Mouse (Mus musculus): ENCODE data around the gene Dlg5. TPM values are rescaled to one million over a fixed set of nuclear protein-coding genes. Genes with fewer than 3 reads are reported as not detected.

Gene Dlg5
- polyA plus RNA-seq, 1 experiment from 2014 or later, result 19.3 TPM

DNA sequence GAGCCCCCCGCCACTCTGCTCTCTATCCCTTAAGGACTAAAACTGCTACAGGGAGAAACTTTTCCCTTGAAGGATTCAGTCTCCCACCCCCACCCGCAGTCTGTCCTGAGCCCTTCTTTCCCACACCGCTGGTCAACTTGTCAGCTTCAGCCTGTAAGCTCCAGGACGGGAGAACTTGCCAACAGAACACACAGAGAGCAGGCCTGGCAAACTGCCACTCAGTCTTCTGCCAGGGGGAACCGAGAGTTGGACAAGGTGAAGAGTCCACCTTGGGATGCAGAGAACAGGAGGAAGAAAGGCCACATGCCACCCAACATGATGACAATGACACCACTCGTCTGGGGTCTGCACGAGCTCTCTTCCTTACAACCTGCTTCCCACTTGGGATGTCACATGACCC lies 56.1 kb downstream of the Dlg5 start:
- WGBS, result 86% methylated on average over 7 of the region's 7 CpGs
- no peak overlapping the region for H3K4me2 ChIP-seq
- H3K36me3 ChIP-seq (ENCODE audit: control insufficient read depth, insufficient read depth, low read length), result no peaks in the 10 kb centered on the region
- H3K9me3 ChIP-seq (ENCODE audit: control insufficient read depth, low read length), result no peaks in the 10 kb centered on the region
- no peaks in the 10 kb centered on the region for H3K27me3 ChIP-seq (ENCODE audit: control insufficient read depth, insufficient read depth, low read length)
- no peak for ATAC-seq (ENCODE audit: low FRiP score)
- H3K4me1 ChIP-seq (ENCODE audit: control insufficient read depth, insufficient read depth, low read length), result peaks cover 6% of the 10 kb centered on the region
- no peak for DNase-seq (ENCODE audit: low spot score, missing footprints)
- no peak overlapping the region for H3K9ac ChIP-seq (ENCODE audit: low read length)
- no peak overlapping the region for H3K4me3 ChIP-seq (ENCODE audit: low read depth, low read length)
- H3K27ac ChIP-seq (ENCODE audit: low read depth, low read length), result no peak overlapping the region

DNA sequence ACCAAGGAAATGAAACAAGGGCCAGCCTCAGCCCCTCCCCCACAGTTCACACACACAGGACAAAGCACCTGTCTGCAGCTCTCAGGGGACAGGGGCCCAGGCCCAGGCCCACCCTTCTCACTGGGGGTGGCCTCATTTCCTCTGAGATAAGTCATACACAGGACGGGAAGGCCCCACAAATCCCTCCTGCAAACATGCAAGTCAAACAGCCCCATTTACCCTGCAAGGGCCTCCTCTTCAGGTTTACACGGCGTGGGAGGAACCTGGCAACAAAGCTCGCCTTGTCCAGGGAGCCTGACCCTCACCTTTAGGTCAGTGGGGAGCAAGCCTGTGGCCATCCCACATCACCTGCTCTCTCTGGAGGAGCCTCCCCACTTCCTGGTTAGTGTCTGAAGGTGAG lies 60.2 kb downstream of the Dlg5 start:
- Histone ChIP-seq H3K27me3 (ENCODE audit: control insufficient read depth, insufficient read depth, low read length) (no peaks in the 10 kb centered on the region), H3K36me3 (ENCODE audit: control insufficient read depth, insufficient read depth, low read length) (no peaks in the 10 kb centered on the region), H3K4me3 (ENCODE audit: low read depth, low read length) (no peak overlapping the region), H3K4me1 (ENCODE audit: control insufficient read depth, insufficient read depth, low read length) (peaks cover 6% of the 10 kb centered on the region), H3K27ac (ENCODE audit: low read depth, low read length) (no peak overlapping the region), H3K9ac (ENCODE audit: low read length) (no peak overlapping the region), H3K9me3 (ENCODE audit: control insufficient read depth, low read length) (no peaks in the 10 kb centered on the region), H3K4me2 (no peak overlapping the region)
- ATAC-seq (ENCODE audit: low FRiP score) (peak; percentile 14; the same call in 1 of the 2 replicates), DNase-seq (ENCODE audit: low spot score, missing footprints) (no peak)
- 49% methylated on average over 4 of the region's 4 CpGs for WGBS

DNA sequence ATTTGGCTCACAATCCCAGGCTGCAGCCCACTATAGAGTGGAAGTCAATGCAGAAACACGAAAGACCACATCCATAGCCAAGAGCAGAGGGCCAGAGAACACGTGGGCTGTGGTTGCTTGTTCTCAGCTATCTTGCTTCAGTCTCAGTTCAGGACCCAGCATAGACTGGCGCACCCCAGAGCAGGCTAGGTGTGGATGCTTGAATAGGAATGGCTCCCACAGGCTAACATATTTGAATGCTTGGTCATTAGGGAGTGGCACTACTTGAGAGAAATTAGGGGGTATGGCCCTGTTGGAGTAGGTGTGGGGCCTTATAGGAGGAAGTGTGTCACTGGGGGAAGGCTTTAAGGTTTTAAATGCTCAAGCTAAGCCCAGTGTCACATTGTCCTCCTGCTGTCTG lies 62.8 kb downstream of the Dlg5 start:
- 84% methylated on average over 3 of the region's 3 CpGs for WGBS
- H3K4me3 ChIP-seq (ENCODE audit: low read depth, low read length), result no peak overlapping the region
- ATAC-seq (ENCODE audit: low FRiP score) (no peak), DNase-seq (ENCODE audit: low spot score, missing footprints) (no peak)
- no peak overlapping the region for H3K4me2 ChIP-seq
- peaks cover 6% of the 10 kb centered on the region for H3K4me1 ChIP-seq (ENCODE audit: control insufficient read depth, insufficient read depth, low read length)
- H3K9me3 ChIP-seq (ENCODE audit: control insufficient read depth, low read length), result no peaks in the 10 kb centered on the region
- H3K9ac ChIP-seq (ENCODE audit: low read length), result no peak overlapping the region
- no peaks in the 10 kb centered on the region for H3K36me3 ChIP-seq (ENCODE audit: control insufficient read depth, insufficient read depth, low read length)
- H3K27me3 ChIP-seq (ENCODE audit: control insufficient read depth, insufficient read depth, low read length), result no peaks in the 10 kb centered on the region
- H3K27ac ChIP-seq (ENCODE audit: low read depth, low read length), result no peak overlapping the region

- no peak overlapping the region for H3K27ac ChIP-seq (ENCODE audit: low read depth, low read length)
- WGBS, result 35% methylated on average over 10 of the region's 10 CpGs
- no peaks in the 10 kb centered on the region for H3K36me3 ChIP-seq (ENCODE audit: control insufficient read depth, insufficient read depth, low read length)
- DNase-seq (ENCODE audit: low spot score, missing footprints) (peak; percentile 98), ATAC-seq (ENCODE audit: low FRiP score) (peak; percentile 50; the same call in 1 of the 2 replicates)
- H3K27me3 ChIP-seq (ENCODE audit: control insufficient read depth, insufficient read depth, low read length), result no peaks in the 10 kb centered on the region
- no peak overlapping the region for H3K9ac ChIP-seq (ENCODE audit: low read length)
- H3K4me1 ChIP-seq (ENCODE audit: control insufficient read depth, insufficient read depth, low read length), result peaks cover 6% of the 10 kb centered on the region
- no peak overlapping the region for H3K4me2 ChIP-seq
- H3K9me3 ChIP-seq (ENCODE audit: control insufficient read depth, low read length), result no peaks in the 10 kb centered on the region
- no peak overlapping the region for H3K4me3 ChIP-seq (ENCODE audit: low read depth, low read length)
These were observed 63.8 kb downstream of the Dlg5 start for GRCm38 (mm10) chr14:24181811-24182506.

- Histone ChIP-seq H3K4me2 (no peak overlapping the region), H3K9ac (ENCODE audit: low read length) (no peak overlapping the region), H3K27ac (ENCODE audit: low read depth, low read length) (no peak overlapping the region), H3K4me1 (ENCODE audit: control insufficient read depth, insufficient read depth, low read length) (no peaks in the 10 kb centered on the region), H3K27me3 (ENCODE audit: control insufficient read depth, insufficient read depth, low read length) (no peaks in the 10 kb centered on the region), H3K9me3 (ENCODE audit: control insufficient read depth, low read length) (no peaks in the 10 kb centered on the region), H3K4me3 (ENCODE audit: low read depth, low read length) (no peak overlapping the region), H3K36me3 (ENCODE audit: control insufficient read depth, insufficient read depth, low read length) (peaks cover 3% of the 10 kb centered on the region; the same call in 1 of the 2 replicates)
- no peak for ATAC-seq (ENCODE audit: low FRiP score)
- 85% methylated on average over 6 of the region's 6 CpGs for WGBS
- no peak for DNase-seq (ENCODE audit: low spot score, missing footprints)
These were observed 66.2 kb downstream of the Dlg5 start for GRCm38 (mm10) chr14:24179466-24179991.

- WGBS, result 56% methylated on average over 10 of the region's 10 CpGs
- no peak for DNase-seq (ENCODE audit: low spot score, missing footprints)
- no peak overlapping the region for H3K27ac ChIP-seq (ENCODE audit: low read depth, low read length)
- H3K4me1 ChIP-seq (ENCODE audit: control insufficient read depth, insufficient read depth, low read length), result no peaks in the 10 kb centered on the region
- H3K4me3 ChIP-seq (ENCODE audit: low read depth, low read length), result no peak overlapping the region
- H3K4me2 ChIP-seq, result no peak overlapping the region
- H3K9ac ChIP-seq (ENCODE audit: low read length), result no peak overlapping the region
- H3K27me3 ChIP-seq (ENCODE audit: control insufficient read depth, insufficient read depth, low read length), result no peaks in the 10 kb centered on the region
- no peaks in the 10 kb centered on the region for H3K9me3 ChIP-seq (ENCODE audit: control insufficient read depth, low read length)
- peaks cover 3% of the 10 kb centered on the region; the same call in 1 of the 2 replicates for H3K36me3 ChIP-seq (ENCODE audit: control insufficient read depth, insufficient read depth, low read length)
- no peak for ATAC-seq (ENCODE audit: low FRiP score)
These were observed 69.1 kb downstream of the Dlg5 start for GRCm38 (mm10) chr14:24176609-24177008.

- H3K27ac ChIP-seq (ENCODE audit: low read depth, low read length), result no peak overlapping the region
- DNase-seq (ENCODE audit: low spot score, missing footprints), result no peak
- WGBS, result 58% methylated on average over 6 of the region's 6 CpGs
These were observed 72.4 kb downstream of the Dlg5 start for GRCm38 (mm10) chr14:24173326-24173725.

DNA sequence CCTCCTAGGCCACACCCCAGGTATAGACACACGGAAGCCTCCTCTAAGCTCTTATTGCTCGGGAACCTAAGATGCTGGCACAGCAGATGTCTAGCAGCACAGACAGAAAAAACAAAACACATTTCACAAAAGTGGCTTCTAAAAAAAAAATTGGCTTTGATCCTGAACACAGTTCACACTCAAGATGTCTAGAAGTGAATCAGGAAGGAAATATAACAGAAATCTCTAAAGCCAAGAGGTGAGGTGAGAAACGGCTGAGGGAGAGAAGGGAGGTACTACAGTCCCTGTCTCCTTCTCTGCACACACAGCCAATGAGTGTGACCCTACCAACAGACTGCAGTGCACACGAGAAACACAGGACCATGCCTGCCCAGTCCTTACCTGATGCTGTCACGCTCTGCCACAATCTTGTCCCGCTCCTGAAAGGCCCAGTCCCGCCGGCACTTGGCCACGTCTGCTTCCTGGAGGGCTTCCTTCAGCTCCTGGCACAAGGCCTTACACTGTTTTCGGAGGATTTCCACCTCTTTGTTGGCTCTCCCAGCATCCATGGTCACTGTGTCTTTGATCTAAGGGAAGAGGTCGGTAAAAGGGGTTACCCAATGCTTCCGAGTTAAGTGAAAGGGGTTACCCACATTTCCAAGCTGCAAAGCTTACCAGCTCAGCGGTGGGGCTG lies 73.9 kb downstream of the Dlg5 start:
- ATAC-seq (ENCODE audit: low FRiP score), result no peak
- Histone ChIP-seq H3K9ac (ENCODE audit: low read length) (no peak overlapping the region), H3K27me3 (ENCODE audit: control insufficient read depth, insufficient read depth, low read length) (no peaks in the 10 kb centered on the region), H3K9me3 (ENCODE audit: control insufficient read depth, low read length) (no peaks in the 10 kb centered on the region), H3K27ac (ENCODE audit: low read depth, low read length) (no peak overlapping the region), H3K4me1 (ENCODE audit: control insufficient read depth, insufficient read depth, low read length) (no peaks in the 10 kb centered on the region), H3K4me2 (no peak overlapping the region), H3K4me3 (ENCODE audit: low read depth, low read length) (no peak overlapping the region), H3K36me3 (ENCODE audit: control insufficient read depth, insufficient read depth, low read length) (peaks cover 13% of the 10 kb centered on the region)
- no peak for DNase-seq (ENCODE audit: low spot score, missing footprints)
- 88% methylated on average over 13 of the region's 13 CpGs for WGBS

More at GRCm38 (mm10) chr14:24173326-24173725, 72.4 kb downstream of the Dlg5 start:
- H3K27me3 ChIP-seq (ENCODE audit: control insufficient read depth, insufficient read depth, low read length), result no peaks in the 10 kb centered on the region
- no peak overlapping the region for H3K4me2 ChIP-seq
- H3K9me3 ChIP-seq (ENCODE audit: control insufficient read depth, low read length), result no peaks in the 10 kb centered on the region
- no peak overlapping the region for H3K4me3 ChIP-seq (ENCODE audit: low read depth, low read length)
- no peaks in the 10 kb centered on the region for H3K4me1 ChIP-seq (ENCODE audit: control insufficient read depth, insufficient read depth, low read length)
- H3K9ac ChIP-seq (ENCODE audit: low read length), result no peak overlapping the region
- H3K36me3 ChIP-seq (ENCODE audit: control insufficient read depth, insufficient read depth, low read length), result peaks cover 10% of the 10 kb centered on the region
- no peak for ATAC-seq (ENCODE audit: low FRiP score)

- no peak overlapping the region for H3K27ac ChIP-seq (ENCODE audit: low read depth, low read length)
- DNase-seq (ENCODE audit: low spot score, missing footprints) (no peak), ATAC-seq (ENCODE audit: low FRiP score) (no peak)
- 95% methylated on average over 8 of the region's 8 CpGs for WGBS
- no peaks in the 10 kb centered on the region for H3K9me3 ChIP-seq (ENCODE audit: control insufficient read depth, low read length)
- no peak overlapping the region for H3K9ac ChIP-seq (ENCODE audit: low read length)
- H3K27me3 ChIP-seq (ENCODE audit: control insufficient read depth, insufficient read depth, low read length), result no peaks in the 10 kb centered on the region
- H3K4me2 ChIP-seq, result no peak overlapping the region
- H3K4me1 ChIP-seq (ENCODE audit: control insufficient read depth, insufficient read depth, low read length), result no peaks in the 10 kb centered on the region
- H3K36me3 ChIP-seq (ENCODE audit: control insufficient read depth, insufficient read depth, low read length), result peaks cover 16% of the 10 kb centered on the region
- H3K4me3 ChIP-seq (ENCODE audit: low read depth, low read length), result no peak overlapping the region
These were observed 79.7 kb downstream of the Dlg5 start for GRCm38 (mm10) chr14:24166046-24166445.

All from midbrain, embryonic 11.5 days (tissue).